Mouse (Mus musculus): ENCODE measurements at regions not wholly inside any gene's neighbourhood (a gene's known extent, or its start where the extent isn't known, plus 50 kb on each side); places are given as distances from the start of the nearest gene placed in this dataset.

- no peak for TF ChIP-seq CTCF (IDR thresholded peaks at IDR 0.05; ENCODE audit: control insufficient read depth, insufficient read depth, insufficient replicate concordance, low read depth, low read length)
- no peak for TF ChIP-seq POLR2A (IDR thresholded peaks at IDR 0.05; ENCODE audit: control insufficient read depth, low read depth, low read length)
Measured at GRCm38 (mm10) chr4:105354097-105354496, 196.9 kb downstream of the Plpp3 start.

Data from testis, adult 2 months (tissue).